13 mouse cellular contexts compared by ENCODE assay signal in the genomic region with DNA sequence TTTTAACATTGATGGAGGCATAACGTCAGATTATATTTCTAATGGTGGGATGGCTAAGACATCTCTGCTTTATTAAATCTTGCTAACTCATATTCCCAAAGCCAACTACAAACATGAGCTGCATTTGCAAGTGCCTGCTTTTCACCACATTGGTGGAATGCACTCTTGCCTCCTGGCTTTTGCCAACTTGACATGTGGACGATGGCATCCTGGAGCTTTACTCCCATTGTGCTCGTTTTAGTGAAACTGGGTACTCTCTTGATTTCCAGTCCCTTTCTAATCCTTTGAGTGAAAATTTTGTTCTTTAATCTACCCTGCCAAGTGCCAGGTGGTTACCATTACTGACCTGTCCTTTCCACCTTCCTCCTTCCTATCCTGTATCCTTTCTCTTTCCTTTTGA.
"Had no signal": no experiment of that assay in that cellular context is flagged by ENCODE, and none has a peak within 500 bp of the region (broad histone marks: within the 10 kb centered on the region; RNA-seq: fewer than 3 reads in every experiment).

No protein-coding gene starts in this region.

- DNase-seq: gastrocnemius, postnatal 10 days; gastrocnemius, postnatal 25 days; heart, adult 18-20 months; heart, postnatal 10 days; heart, postnatal 4 days; kidney, adult 18-20 months; kidney, adult 8-10 months; kidney, postnatal 10 days; kidney, postnatal 25 days; kidney, postnatal 4 days; liver; liver, embryonic 13.5 days; liver, postnatal 0 days had no signal
